Mouse (Mus musculus): ENCODE results near the gene Smim13.
"Not testable (repeated sequence)": the region's sequence is repeated elsewhere in the genome, so short reads cannot be mapped to it uniquely, and the experiment has no call there.

Smim13 gene

DNA sequence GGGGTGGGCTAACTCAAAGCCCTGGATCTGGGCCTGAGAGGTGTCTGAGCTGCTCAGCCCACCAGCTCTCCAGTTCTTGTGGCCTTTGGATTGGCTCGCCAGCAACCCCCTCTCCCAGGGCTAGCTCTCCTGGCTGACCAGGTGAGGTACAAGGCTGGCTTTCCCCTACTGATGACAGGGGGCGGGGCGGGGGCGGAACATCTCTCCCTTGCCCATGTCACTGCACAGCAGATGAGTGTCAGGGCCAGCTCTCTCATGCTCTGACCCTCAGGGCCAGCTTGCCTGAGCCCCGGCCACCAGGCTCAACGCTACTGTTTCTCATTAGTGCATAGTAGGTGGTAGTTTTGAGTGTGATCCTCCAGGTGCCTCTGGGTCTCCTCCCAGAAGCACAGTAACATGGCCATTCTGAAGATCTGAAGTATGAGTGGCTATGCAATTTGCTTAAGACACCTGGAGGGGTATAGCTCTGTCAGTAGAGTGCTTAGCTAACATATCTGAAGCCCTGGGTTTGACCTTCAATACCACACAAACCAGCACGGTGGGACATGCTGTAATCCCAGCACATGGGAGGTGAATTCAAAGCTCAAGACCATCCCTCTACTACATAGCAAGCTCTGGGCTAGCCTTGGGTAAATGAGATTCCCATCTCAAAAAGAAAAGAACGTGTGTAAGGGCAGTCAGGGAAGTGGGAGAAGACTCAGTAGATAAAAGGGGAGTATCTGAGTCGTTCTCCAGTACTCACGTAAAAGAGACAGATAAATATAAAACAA lies 11.4 kb upstream of the Smim13 start:
- DNase-seq (ENCODE audit: low spot score in 2 of 2): no peak

DNA sequence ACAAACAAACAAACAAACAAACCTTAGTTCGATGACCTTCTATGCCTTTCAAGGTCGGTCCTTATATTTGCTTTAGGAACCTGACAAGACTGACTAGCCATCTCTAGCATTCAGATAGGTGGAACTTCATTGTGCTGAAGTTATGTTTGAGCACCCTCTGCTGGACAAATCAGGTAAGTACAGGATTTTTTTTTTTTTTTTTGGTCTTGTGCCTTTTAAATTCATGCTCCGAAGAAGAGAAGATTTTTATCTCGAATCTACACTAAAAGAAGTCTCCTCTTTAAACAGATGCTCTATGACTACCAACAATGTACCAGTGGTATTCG lies 10.9 kb upstream of the Smim13 start:
- DNase-seq (ENCODE audit: low spot score in 2 of 2): no peak

DNA sequence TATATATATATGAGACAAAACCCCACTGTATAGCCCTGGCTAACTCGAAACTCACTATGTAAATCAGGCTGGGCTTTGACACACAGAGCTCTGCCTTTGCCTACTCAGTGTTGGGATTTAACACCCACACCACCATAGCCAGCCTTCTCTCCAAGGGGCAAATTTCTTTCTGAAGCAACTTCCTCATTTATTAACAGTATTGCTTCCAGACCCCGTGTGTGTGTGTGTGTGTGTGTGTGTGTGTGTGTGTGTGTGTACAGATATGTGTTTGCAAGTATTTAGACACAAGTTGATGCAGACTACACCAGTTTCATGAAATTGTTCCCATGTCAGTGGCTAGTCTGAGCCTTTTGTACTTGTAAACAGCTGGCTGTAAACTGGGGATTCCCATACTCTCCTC lies 8.1 kb upstream of the Smim13 start:
- no peak for DNase-seq (ENCODE audit: low spot score in 2 of 2)

DNA sequence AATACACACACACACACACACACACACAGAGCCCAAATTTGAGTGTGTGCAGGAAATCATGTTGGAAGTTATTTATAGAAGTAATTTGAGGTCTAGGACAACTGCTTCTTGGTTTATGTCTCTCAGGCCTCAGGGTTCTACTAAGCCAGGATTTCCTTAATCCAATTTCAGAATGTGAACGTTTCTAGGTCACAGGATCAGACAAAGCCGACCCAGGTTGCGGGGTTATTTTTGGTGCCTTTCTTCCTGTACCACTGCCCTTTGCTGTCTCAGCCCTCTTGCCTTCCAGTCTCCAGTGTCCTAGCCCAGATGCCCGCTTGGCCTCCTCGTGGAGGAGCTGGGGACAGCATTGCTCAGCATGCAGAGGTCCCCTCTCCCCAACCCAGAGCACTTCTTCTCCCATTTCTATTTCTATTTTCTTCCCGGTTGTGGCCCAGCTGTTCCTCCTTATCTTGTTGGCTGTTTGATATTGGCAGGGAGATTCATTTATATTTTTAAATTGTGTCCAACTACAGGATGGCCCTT lies 5.3 kb upstream of the Smim13 start:
- DNase-seq (ENCODE audit: low spot score in 2 of 2): no peak

DNA sequence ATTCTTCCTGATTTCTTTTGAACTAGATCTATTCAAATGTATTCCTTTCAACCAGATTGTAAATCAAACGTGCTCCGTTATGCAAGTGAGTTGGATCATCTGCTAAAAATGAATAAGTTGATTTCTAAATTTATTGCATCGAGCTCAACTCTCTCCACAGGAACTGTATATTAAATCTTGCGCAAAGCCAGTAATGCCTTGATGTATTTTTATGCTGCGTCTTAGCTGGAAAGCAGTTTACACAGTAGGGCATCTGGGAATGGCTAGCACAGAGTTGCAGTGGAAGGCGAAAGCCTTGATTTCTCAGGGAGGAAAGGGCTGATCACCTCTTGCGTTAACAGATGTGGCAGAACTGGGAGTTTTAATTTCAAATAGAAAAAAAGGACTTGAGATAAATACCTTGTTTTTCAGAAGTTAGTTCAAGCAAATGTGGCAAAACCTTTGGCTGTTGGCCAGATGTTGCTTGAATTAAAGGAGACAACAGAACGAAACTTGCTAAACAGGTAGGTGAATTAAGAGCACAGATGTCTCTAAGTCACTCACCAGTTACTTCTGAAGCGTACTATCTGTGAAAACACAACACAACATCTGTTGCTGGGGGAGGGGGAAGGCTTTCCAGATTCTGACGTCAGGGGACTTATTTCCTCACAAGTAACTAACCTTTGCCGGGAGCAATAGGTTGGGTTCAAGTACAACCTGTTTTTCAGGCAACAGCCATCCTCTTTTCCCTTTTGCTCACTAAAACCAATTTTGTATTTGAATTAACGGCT lies 708 bp upstream of the Smim13 start:
- DNase-seq (ENCODE audit: low spot score in 2 of 2): no peak

DNA sequence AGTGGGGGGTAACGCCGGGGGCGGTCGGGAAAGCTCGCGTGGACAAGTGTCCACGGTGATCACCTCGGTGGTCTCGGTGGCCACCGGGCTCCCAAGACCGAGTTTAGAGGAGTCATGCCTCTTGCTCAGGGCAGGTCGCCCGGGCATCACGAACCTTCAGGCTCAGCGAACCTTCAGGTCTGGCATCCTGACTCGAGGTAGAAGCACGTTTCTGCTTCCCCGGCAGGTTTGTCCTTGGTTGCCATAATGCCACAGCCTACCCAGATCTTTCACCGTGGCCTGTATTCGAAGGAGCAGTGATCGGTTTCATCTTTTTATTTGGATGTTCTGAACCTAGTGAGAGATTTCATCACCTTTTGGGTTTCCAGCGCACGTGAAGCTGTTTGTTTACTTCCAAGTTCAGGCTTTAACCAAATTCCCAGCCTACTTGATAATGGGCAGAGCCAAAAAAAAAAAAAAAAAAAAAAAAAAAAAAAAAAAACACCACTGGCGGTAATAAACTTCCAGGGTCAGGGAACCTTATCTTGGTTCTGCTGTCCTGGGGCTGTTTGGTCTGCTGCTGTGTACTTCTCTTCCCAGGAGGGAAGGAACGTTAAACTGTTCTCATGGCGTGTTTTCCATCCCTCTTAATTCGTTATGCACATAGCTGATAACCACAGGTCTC lies 806 bp downstream of the Smim13 start:
- no peak for DNase-seq (ENCODE audit: low spot score in 2 of 2)

DNA sequence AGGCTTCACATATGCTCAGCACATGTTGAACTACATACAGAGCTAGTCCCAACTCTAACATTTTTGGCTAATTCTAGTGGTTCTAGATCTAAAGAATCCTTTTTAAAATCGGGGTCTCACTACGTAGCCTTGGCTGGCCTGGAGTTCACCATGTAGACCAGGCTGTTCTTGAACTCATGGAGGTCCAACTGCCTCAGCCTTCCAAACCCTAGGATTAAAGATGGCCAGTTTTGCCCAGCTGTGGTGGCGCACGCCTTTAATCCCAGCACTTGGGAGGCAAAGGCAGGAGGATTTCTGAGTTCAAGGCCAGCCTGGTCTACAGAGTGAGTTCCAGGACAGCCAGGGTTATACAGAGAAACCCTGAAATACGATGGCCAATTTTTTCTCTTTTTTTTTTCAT lies 1.6 kb downstream of the Smim13 start:
- not testable (repeated sequence) for DNase-seq (ENCODE audit: low spot score in 2 of 2)

DNA sequence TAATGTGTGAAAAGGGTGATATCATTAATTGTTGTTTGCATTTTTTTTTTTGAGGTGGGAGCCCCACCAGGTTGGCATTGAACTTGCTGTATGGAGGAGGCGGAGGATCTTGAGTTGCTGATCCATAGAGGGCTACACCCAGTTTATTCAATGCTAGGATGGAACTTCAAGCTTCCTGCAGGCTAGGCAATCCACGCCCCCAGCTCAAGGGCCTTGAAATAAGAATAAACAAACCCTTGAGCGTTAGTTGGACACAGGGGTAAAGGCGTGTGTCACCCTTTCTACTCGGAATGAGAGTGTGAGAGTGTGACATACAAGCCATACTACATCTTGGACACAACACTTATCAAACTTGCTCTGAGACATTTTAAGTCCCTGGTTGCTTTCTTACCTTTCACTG lies 2.0 kb downstream of the Smim13 start:
- no peak for DNase-seq (ENCODE audit: low spot score in 2 of 2)

DNA sequence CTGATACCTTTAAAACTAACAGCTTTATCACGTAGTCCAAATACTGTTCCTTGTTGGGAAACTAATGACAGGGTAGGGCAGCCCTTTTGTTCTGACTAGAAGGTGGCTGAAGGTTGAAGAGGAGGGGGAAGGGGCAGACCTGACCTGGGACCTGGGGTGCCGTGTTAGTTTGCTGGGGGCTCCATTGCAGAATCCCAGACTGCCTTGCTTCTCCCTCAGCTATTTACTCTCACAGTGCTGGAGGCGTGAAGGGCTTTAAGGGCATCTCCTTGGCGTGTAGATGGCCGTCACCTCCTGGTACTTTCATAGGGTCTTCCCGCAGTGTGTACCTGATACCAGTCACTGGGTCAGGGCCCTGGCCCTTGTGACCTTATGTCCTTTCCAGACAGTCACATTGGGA lies 2.5 kb downstream of the Smim13 start:
- no peak for DNase-seq (ENCODE audit: low spot score in 2 of 2)

DNA sequence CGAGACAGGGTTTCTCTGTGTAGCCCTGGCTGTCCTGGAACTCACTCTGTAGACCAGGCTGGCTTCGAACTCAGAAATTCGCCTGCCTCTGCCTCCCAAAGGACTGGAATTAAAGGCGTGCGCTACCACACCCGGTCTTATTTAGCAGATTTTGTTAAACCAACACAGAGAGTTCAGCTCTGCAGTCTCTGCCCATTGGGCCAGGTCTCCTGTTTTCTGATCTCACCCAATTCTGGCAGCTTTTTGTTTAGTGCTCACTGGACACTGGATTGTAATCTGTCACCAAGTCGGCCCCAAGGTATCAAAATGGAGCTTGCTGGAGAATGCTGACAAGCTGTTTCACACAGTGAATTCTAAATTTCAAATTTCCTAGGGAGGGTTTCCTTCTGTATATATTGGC lies 3.1 kb downstream of the Smim13 start:
- DNase-seq (ENCODE audit: low spot score in 2 of 2): no peak

DNA sequence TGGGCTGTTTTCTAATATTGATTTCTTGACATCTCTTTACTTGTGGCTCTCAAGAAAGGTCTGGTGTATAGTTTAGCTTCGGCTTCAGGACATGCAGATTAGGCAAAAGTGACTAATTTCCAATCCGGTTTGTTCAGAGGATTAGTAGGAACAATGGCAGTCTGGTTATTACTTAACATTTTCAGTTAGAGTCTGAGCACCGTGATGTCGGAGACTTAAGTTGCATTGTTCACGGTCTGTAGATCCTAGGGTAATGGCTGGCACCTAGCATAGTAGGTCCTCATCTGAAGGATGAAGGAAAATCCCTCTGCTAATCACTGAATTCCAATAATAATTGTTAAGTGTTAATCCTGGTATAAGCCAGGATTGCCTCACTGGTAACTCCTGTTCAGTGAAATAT lies 6.5 kb downstream of the Smim13 start:
- DNase-seq (ENCODE audit: low spot score in 2 of 2): no peak

DNA sequence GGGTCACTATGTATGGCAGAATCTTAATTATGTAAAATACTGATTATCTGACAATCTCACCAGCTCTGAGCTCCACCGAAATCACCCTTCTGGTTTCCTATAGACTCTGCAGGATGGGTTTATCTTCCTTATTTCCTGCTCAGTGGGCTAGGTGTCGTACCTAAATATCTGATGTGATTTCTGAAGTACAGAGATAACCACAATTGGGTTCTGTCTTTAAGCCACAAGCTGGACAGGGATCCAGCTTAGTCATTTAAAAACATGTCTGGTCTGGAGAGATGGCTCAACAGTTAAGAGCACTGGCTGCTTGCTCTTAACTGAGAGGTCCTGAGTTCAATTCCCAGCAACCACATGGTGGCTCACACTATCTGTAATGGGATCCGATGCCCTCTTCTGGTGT lies 7.3 kb downstream of the Smim13 start:
- no peak for DNase-seq (ENCODE audit: low spot score in 2 of 2)

DNA sequence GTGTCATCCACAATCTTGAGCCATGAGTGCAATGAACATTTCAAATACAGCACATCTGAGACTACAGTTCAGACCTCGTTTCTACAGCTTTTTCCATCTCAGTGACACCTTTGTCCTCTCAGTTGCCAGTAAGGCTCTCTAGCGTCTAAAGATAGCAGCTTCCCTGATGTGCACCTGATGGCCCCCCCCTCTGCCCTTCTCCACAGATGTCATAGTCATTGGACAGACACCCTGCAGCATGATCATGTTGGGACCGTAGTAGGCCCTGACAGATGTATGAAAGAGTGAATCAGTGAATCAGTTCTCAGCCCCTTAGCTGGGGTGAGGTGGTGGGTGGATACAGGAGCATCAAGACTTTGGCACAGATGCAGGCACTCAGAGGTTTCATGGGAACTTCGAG lies 8.2 kb downstream of the Smim13 start:
- DNase-seq (ENCODE audit: low spot score in 2 of 2): no peak

DNA sequence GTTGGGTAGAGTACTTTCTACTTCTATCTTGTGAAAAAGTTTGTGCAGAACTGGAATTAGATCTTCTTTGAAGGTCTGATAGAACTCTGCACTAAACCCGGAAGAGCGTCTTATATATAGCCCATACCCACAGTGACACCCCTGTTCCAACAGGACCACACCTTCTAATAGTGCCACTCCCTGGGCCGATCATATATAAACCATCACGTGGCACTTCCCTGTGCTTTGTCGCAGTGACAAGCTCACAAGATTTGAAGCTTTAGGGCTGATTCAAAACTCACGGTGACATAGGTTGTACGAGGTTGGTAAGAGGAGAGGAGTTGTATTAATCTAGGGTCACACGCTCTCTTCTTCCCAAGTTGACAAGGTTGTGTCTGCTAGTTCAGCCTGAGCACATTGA lies 12.0 kb downstream of the Smim13 start:
- not testable (repeated sequence) for DNase-seq (ENCODE audit: low spot score in 2 of 2)

DNA sequence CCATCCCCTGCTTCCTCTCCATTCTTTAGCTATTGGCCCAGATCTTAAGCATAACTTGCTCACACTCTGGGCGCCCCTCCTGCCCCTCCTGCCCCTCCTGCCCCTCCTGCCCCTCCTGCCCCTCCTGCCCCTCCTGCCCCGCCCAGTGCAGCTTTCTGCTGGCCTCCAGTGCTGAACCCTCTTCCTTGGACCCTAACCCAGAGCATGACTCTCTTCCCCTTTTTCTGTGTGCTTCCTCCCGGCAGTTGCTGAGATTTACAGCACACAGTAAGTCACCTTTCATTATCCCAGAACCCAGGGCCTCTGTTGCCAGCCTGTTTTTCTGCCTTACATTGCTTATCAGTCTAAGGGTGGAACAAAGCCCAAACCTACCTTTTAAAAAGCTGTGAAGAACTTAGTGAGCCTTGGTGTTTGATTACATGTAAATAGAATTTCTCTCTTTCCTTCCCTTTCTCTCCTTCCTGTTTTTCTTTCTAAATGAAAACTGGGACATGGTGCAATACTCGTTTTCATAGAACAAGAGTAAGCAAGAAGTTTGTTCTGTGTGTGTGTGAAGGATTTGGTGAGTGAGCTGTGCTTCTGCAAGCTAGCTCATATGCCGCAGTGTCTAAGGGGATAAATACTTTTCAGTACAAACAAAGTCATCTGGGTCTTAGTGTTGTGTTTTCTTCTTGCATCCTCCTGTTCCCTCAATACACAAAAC lies 13.8 kb downstream of the Smim13 start:
- no peak for DNase-seq (ENCODE audit: low spot score in 2 of 2)

DNA sequence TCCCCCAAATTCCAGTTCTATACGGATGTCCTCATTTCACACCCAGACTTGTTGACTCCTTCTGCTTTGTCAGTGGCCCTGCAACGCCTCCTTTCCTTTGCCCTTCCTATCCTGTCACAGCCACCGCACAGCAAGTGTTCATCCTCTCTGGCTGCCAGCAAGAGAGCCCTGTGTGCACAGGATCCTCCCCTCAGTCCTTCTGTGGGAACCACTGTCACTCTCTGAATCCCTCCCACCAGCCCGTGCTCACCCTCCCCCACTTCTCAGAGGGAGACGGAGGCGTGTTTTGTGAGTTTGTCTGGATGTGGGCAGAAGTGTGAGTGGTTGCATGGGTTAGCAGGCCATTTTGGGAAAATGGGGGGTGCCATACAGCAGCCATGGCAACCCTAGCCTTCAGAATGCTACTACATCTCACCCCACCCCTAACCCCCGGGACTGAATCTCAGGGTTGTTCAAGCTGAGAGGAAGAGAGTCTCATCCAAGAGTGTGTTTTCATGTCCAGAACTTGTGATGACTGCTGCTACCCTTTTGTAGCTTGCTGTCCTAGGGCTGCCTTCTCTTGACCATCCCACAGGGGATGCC lies 18.3 kb downstream of the Smim13 start:
- peak in 1 of 2 experiments; percentile 37 for DNase-seq (ENCODE audit: low spot score in 2 of 2)

DNA sequence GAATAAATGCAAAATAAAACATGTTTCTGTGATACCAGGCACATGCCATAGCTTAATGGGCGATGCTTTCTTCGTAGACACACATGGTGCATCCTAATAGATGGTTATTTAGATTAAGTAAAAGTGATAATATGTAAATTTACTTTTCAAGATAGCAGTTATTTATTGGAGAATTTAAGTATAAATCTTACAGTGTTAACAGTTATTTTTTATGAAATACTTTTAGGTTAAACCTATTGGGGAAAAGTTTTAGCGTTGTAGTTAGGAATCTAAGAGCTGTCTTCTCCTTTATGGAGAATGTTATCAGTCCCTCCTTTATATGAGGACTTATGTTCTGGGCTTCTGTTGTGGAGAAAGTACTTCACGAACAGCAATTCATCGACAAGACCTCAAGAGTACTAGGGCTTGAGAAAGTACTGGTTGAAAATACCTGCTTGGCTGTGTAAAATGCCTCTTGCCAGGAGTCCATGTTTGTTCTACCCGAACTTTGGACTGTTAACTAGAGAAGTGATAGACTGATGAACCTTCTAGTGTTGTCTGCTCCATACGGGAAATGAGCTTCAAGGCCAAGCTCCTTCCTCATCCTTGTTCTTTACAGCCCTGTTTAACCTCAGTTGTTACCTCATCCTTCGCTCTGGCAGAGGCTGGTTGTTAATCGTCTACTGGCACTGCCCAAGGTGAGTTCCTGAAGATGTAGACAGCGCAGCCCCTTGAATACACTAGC lies 24.4 kb downstream of the Smim13 start, which contains the start of gene Gm17364:
Gene Gm17364 (minus strand): TSS at position 51 of the 724 bp plus-strand sequence.
- DNase-seq (ENCODE audit: low spot score in 2 of 2): no peak

DNA sequence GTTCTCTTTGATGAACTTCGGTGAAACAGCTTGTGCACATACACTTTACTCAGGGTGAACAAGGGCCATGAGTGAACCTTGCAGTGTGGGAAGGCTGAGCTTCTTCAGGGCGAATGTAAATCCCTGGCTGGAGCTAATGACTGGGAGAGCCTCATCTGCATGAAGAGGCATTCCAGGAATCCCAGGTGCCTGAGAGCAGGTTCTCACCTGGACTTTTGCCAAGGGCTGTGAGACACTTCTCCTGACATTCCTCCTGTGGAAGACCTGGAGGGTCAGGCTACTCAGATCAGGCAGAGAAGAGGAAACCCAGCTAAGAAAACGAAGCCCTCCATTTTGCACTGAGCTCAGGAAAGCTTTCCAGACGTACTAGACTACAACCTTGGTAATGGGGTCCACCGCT lies 31.1 kb downstream of the Smim13 start:
- DNase-seq (ENCODE audit: low spot score in 2 of 2): no peak

DNA sequence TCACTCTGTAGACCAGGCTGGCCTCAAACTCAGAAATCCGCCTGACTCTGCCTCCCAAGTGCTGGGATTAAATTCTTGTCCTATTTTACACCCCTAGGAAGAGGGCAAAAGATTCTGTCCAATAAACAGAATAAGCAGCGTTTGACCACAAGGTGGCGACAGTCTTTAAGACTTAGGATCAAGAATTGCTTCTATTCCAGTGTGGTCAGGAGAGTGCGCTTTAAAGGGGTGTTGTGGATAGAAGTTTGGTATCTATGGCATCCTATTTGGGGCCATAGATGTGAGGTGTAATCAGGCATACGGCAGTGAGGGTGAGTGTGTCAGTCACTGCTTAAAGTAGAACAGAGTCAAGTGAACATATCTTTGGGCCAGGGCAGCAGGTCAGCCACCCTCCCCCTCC lies 33.6 kb downstream of the Smim13 start:
- peak; percentile 54 to 55 for DNase-seq (ENCODE audit: low spot score in 2 of 2)

DNA sequence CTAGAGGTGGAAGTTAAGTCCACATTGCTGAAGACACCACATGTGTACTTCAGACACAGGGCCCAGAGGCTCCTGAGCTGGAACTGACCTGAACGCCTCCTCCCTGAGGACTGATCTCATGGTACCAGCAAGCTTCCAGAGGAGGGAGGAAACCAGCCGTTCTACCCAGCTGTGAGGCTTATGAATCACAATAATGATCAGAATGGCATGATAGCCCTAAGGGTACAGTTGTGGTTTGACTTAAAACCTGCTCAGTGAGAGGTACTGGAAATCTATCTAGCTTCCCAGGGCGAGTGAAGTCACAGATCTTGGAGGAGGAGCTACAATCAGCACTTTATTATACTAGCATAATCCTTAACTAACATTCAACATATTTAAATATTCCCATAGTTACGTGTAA lies 35.8 kb downstream of the Smim13 start:
- DNase-seq (ENCODE audit: low spot score in 2 of 2): no peak

DNA sequence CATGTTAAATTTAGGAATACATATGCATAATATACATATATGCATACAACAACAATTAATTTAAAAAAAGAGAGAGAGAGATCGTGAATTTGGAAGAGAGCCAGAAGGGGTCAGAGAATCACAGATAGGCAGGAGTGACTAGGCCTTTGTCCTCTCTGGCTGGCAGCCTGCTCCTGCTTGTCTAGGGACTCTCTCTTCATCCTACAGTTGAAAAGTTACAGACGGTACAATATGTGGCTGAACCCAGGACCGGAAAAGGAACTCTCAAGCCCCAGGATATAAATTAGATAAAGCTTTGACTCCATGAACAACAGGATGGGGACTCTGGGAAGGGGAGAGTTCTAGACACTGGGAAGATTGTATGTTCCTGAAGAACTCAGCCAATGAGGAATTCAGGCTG lies 36.6 kb downstream of the Smim13 start:
- no peak for DNase-seq (ENCODE audit: low spot score in 2 of 2)
